Mouse (Mus musculus) E14TG2a.4 (cell line): ENCODE results near the gene Arfgap2.

Experiments
- CTCF ChIP-seq: conservative IDR thresholded peaks from 2 replicates; pipeline ENCODE4 v1.5.1; 2014; ENCODE audit warnings: low read length
- NANOG ChIP-seq: IDR thresholded peaks from 2 replicates; pipeline ENCODE4 v1.6.1; 2014; ENCODE audit warnings: borderline replicate concordance, low read length, mixed read lengths
- POU5F1 ChIP-seq: IDR thresholded peaks from 2 replicates; pipeline ENCODE4 v1.6.1; 2014; ENCODE audit warnings: low read length, borderline replicate concordance

DNA sequence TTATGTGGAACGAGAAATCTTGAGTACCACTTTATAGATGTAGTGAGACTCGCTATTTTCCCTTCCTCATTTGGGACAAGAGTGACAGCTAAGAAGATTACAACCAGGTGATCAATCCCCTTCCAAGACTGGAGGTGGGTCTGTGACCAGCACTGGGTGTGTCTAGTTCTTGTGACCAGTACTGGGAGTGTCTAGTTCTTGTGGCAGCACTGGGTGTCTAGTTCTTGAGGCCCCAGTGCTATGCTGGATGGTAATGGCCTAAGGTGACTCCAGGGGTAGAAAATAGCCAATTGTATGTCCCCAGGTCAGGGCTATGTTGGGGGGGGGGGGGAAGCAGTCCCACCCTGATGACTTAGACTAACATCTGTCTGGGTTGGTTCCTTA lies 14.6 kb downstream of the Arfgap2 start:
- TF ChIP-seq CTCF (no peak), NANOG (no peak), POU5F1 (no peak)
